Mouse (Mus musculus): ENCODE results near the gene Sez6.
A peak's percentile ranks its signal among the peaks of the same experiment; 100 is the strongest.

Sez6 gene

DNA sequence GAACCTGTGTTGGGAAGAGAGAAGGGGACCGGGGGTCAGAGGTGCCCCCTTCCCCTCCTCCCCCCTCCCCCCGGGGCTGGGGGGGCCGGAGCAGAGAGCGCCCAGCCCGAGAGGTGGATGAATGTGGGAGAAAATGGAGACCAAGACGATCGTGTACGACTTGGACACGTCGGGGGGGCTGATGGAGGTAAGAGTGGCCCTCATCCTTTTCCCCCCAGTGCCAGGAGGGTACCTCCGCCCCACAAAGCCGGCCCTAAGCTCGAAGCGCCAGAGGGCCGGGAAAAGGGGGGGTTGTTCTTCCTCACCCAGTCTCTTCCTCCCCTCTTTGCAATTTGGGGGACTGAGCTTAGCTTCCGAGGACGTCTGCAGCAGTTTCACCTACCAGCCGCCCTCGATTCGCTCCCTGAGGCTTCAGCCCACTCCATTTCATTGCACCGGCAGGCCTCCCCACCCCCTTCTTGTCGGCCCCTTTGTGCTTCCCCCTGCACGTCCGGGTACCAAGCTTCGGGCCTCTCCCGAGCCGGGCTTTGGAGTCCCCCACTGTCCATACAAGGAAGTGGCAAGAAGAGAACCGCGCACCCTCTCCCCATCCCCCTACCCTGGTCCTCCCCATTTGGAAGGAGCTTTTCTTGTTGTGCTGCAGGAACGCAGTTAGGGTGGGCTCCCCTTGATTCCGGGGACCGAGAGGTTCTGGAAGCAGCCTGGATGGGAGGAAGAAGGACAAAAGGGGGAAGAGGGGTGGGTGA is 52.8 kb downstream of the Sez6 start:
- DNase-seq, result peak; percentile 79

DNA sequence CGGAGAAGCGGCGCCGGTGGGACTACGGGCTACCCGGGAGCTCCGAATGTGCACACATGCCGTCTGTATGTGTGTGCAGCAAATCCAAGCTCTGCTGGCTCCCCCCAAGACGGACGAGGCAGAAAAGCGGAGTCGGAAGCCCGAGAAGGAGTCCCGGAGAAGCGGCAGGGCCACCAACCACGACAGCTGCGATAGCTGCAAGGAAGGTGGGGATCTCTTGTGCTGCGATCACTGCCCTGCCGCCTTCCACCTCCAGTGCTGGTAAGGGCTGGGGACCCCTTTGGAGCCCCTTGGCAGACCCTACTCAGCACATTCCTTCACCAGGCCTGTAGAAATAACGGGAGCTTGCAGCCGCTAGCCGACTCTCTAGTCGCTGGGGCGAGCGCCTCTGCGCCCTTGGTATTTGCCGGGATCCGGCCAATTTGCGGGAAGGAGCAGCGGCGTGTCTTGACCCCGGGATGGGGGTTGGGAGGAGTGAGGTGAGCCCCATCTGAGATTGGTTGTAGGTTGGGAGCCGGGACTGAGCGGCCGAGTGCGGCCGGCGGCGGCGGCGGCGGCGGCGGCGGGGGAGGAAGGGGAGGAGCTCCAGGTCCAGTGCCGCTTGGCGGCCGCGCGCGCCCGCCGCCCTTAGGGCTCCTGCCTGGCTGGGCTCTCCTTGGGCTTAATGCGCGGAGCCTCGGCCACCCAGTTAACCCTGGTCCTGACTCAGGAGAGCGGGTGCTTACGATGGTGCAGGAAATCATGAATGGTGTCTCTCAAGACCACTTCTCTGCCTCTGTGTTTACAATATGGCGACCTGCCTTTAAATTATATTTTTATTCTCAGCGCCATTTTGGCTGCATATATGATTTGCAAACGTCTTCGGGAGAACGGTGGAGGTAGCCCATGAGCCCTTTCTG is 53.6 kb downstream of the Sez6 start:
- peak; percentile 73 for DNase-seq

DNA sequence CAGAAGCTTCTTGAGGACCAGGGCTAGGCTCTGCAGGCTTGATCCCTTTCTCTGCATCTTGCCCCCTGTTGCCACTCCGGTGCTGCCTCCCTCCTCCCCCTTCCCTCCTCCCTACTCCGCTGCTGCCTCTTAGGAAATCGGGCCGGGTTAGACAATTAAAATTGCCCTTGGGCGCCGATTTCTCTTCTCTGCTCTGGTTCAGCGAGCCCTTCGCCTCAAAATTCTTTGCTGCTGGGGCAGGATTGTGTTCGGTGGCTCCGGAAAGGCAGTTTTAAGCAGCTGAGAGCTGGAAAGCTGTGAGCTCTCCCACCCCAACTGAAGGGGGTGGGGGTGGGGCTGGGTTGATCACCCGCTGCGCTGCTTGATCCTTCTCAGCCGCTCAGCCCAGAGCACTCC is 54.2 kb downstream of the Sez6 start:
- DNase-seq, result peak; percentile 63

DNA sequence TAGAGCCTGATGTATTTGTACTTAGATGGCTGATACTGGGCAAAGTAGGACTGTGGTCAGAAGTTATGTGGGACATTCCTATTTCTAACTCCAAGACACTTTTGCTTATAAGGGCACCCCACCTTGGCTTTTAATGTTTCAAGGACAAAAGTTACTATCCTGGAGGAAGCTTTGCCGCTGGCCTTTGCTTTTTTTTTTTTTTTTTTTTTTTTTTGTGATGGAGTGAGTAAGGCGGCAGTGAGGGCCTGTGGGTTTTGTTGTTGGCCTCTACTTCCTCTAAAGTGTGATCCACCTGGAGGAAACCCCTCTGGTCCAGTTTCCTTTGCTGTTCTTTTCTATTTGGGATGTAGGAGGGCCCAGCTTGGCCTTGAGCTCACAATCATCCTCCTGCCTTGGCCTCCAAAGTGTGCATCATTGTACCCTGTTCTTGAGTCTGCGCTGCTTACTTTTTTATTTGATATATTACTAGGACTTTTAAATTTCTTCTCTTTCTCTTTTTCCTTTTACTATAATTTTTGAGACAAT is 55.0 kb downstream of the Sez6 start:
- no peak for DNase-seq

DNA sequence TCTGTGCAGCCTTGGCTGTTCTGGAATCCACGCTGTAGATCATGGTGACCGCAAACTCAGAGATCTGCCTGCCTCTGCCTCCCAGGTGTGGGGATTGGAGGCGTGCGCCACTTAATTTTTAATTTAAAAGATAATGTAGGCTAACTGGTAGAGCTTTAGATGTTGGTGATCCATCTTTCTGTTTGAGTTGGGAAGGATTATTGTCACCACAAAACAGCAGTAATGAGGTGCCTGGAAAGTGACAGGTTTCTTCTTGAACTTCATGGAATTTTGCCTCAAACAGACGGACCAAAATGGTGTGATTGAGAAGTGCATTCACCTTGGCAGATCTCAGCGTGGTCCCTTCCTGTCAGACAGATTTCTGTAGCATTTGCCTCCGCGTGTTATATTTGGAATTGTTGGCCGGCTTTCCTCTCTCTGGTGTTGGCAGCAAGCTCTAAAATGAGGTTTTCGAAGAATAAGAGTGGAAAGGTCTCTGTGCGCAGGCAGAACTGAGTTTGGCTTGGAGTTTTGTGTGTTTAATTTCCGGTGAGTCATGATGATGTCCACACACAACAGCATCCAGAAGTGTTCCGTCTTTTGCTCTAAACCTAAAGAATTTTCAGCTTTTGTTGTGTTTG is 58.6 kb downstream of the Sez6 start:
- no peak for DNase-seq

DNA sequence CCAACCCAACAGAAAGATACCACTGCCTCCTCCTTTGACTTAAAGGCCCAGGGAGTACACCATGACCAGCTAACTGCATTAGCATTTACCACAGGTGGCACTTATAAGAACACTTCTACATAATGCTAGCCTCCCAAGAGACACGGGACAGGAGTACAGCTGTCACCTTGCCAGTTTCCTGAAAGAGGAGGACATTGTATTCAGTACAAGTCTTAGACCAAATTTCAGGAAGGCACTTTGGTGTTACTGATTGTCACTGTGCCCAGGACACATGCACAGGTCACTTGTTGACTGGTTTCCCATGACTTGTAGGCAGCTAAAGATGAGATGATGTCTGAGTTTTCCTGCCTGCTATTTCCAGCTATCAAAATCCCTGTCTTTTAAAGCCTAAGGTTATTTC is 65.0 kb downstream of the Sez6 start:
- DNase-seq, result no peak

DNA sequence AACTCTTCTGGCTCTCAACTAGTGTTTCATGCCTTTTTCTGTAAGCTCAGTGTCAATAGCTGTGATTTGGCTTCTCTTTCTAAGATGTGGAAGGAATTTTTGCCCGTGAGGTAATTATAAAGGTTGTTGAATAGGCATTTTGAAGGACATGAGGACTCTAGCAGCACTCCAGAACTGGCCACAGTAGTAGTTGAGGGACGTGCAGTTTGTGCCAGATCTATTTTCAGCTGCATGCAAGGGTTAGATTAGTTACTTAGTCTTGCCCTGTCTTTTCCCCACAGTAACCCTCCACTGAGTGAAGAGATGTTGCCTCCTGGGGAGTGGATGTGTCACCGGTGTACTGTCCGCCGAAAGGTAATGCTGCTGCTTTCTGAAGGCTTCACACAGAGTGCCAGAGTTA is 75.8 kb downstream of the Sez6 start:
- DNase-seq, result no peak

DNA sequence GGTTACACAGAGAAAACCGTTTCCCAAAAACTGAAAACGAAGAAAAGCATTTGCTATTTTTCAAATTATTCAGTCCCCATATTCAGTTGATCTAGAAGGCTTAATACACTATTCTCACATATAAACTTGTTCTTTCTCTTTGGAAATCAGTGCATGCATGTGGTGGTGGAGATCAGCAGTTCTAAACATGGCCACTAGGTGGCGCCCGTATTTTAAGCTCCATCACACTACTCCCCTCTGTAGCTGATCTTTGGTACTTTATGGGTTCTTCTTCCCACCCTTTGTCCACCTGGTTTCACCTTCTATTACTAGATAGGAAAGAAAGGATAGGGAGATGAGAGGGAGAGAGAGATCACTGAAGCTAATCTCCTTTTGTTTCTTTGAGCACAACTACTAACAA is 89.1 kb downstream of the Sez6 start:
- peak; percentile 74 for DNase-seq

DNA sequence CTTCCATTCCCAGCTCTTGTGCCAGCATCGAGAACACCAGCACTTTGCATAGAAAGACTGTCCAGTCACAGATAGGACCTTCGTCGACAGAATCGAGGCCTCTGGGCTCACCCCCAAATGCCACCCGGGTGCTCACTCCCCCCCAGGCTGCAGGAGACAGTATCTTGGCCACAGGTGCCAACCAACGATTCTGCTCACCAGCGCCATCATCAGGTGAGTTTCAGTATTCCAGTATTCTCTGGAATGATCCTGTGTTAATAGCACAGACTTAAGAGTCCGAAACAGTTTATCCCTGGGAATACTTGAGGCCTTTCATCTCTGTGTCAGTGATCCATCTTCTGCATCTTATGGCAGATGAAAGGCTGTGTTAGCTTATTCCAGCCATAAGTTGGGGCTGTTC is 93.0 kb downstream of the Sez6 start:
- peak; percentile 33 for DNase-seq
